Mouse (Mus musculus): ENCODE data around the gene Gpr176. TPM values are rescaled to one million over a fixed set of nuclear protein-coding genes. Genes with fewer than 3 reads are reported as not detected.

Gene Gpr176
- polyA plus RNA-seq, 1 experiment from 2014 or later, result 0.23 TPM

DNA sequence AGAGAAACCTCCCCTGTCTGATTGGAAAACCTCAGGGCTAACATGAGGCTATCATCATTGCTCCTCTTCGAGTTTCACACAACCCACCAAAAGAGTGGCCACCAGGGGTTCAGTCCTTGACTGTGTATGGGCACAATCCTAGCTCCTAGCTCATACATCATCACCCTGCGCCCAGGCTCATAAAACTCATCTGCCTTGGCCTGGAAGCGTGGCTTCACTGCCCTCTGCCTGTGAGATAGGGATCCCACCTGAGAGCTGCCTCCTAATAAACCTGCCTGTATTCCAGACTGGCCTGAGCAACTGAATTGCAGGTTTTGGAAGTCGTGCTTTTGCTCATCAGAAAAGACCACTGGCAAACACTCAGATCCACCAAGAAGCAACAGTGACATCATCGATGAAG lies 10.2 kb upstream of the Gpr176 start:
- no peak for DNase-seq (ENCODE audit: low spot score)
- no peaks in the 10 kb centered on the region for H3K9me3 ChIP-seq (ENCODE audit: control insufficient read depth, low read length)
- no peak overlapping the region for H3K9ac ChIP-seq (ENCODE audit: low read length)
- H3K27me3 ChIP-seq (ENCODE audit: control insufficient read depth, insufficient read depth, low read length), result no peaks in the 10 kb centered on the region
- no peak for ATAC-seq (replicated peaks; ENCODE audit: low FRiP score)
- H3K27ac ChIP-seq (ENCODE audit: low read depth, low read length), result no peak overlapping the region
- WGBS, result 74% methylated on average over 5 of the region's 5 CpGs
- H3K4me3 ChIP-seq (ENCODE audit: low read depth, low read length), result no peak overlapping the region
- H3K4me1 ChIP-seq (replicated peaks; ENCODE audit: control insufficient read depth, insufficient read depth, low read length), result no peaks in the 10 kb centered on the region
- H3K4me2 ChIP-seq (ENCODE audit: low read depth, low read length, severe bottlenecking), result no peak overlapping the region
- H3K36me3 ChIP-seq (ENCODE audit: control insufficient read depth, insufficient read depth, low read length), result no peaks in the 10 kb centered on the region

- Histone ChIP-seq H3K4me2 (ENCODE audit: low read depth, low read length, severe bottlenecking) (no peak overlapping the region), H3K4me3 (ENCODE audit: low read depth, low read length) (no peak overlapping the region), H3K9me3 (ENCODE audit: control insufficient read depth, low read length) (no peaks in the 10 kb centered on the region), H3K27ac (ENCODE audit: low read depth, low read length) (no peak overlapping the region), H3K9ac (ENCODE audit: low read length) (no peak overlapping the region), H3K4me1 (replicated peaks; ENCODE audit: control insufficient read depth, insufficient read depth, low read length) (no peaks in the 10 kb centered on the region), H3K36me3 (ENCODE audit: control insufficient read depth, insufficient read depth, low read length) (no peaks in the 10 kb centered on the region), H3K27me3 (ENCODE audit: control insufficient read depth, insufficient read depth, low read length) (no peaks in the 10 kb centered on the region)
- DNase-seq (ENCODE audit: low spot score) (no peak), ATAC-seq (replicated peaks; ENCODE audit: low FRiP score) (no peak)
- WGBS, result 55% methylated on average over 1 of the region's 1 CpGs
Measured at GRCm38 (mm10) chr2:118379756-118380155, 6.5 kb upstream of the Gpr176 start.

DNA sequence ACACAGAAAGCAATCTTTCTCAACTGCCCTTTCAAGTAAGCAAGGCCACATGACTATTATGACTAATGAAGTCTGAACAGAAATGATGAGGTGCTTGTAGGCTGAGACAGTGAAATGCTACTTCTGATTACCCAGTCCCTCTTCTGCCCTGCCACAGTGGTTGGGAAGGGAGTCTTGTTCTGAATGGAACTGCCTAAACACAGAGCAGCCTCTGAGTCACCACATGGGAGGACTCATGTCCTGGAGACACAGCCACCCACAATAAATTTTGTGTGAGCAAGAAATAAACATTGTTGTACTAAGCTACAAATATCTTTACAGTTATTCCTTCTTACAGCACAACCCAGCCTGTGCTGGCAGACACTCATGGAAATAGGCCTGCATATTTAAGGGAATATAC lies 2.7 kb upstream of the Gpr176 start:
- Histone ChIP-seq H3K36me3 (ENCODE audit: control insufficient read depth, insufficient read depth, low read length) (no peaks in the 10 kb centered on the region), H3K4me3 (ENCODE audit: low read depth, low read length) (no peak overlapping the region), H3K9ac (ENCODE audit: low read length) (no peak overlapping the region), H3K27me3 (ENCODE audit: control insufficient read depth, insufficient read depth, low read length) (peaks cover 15% of the 10 kb centered on the region), H3K27ac (ENCODE audit: low read depth, low read length) (no peak overlapping the region), H3K9me3 (ENCODE audit: control insufficient read depth, low read length) (no peaks in the 10 kb centered on the region), H3K4me2 (ENCODE audit: low read depth, low read length, severe bottlenecking) (no peak overlapping the region), H3K4me1 (replicated peaks; ENCODE audit: control insufficient read depth, insufficient read depth, low read length) (peaks cover 14% of the 10 kb centered on the region)
- ATAC-seq (replicated peaks; ENCODE audit: low FRiP score) (no peak), DNase-seq (ENCODE audit: low spot score) (no peak)

GRCm38 (mm10) chr2:118375522-118375921 lies 2.3 kb upstream of the Gpr176 start:
- H3K27me3 ChIP-seq (ENCODE audit: control insufficient read depth, insufficient read depth, low read length), result peaks cover 15% of the 10 kb centered on the region

GRCm38 (mm10) chr2:118373572-118374279 lies 507 bp upstream of the Gpr176 start:
- 2% methylated on average over 42 of the region's 43 CpGs for WGBS
- Histone ChIP-seq H3K9me3 (ENCODE audit: control insufficient read depth, low read length) (no peaks in the 10 kb centered on the region), H3K27ac (ENCODE audit: low read depth, low read length) (0 out of 2 replicates have a peak overlapping the region, but pooled peaks have one; percentile 12), H3K4me3 (ENCODE audit: low read depth, low read length) (peak overlapping the region; percentile 41), H3K4me2 (ENCODE audit: low read depth, low read length, severe bottlenecking) (peak overlapping the region; percentile 93), H3K4me1 (replicated peaks; ENCODE audit: control insufficient read depth, insufficient read depth, low read length) (peaks cover 14% of the 10 kb centered on the region), H3K9ac (ENCODE audit: low read length) (peak overlapping the region; percentile 53), H3K27me3 (ENCODE audit: control insufficient read depth, insufficient read depth, low read length) (peaks cover 15% of the 10 kb centered on the region), H3K36me3 (ENCODE audit: control insufficient read depth, insufficient read depth, low read length) (no peaks in the 10 kb centered on the region)
- DNase-seq (ENCODE audit: low spot score) (peak; percentile 91), ATAC-seq (replicated peaks; ENCODE audit: low FRiP score) (peak; percentile 91)

More at GRCm38 (mm10) chr2:118375522-118375921, 2.3 kb upstream of the Gpr176 start:
- H3K4me2 ChIP-seq (ENCODE audit: low read depth, low read length, severe bottlenecking), result no peak overlapping the region
- DNase-seq (ENCODE audit: low spot score) (no peak), ATAC-seq (replicated peaks; ENCODE audit: low FRiP score) (no peak)
- no peak overlapping the region for H3K27ac ChIP-seq (ENCODE audit: low read depth, low read length)
- H3K9me3 ChIP-seq (ENCODE audit: control insufficient read depth, low read length), result no peaks in the 10 kb centered on the region
- no peaks in the 10 kb centered on the region for H3K36me3 ChIP-seq (ENCODE audit: control insufficient read depth, insufficient read depth, low read length)
- H3K4me3 ChIP-seq (ENCODE audit: low read depth, low read length), result no peak overlapping the region
- WGBS, result 88% methylated on average over 1 of the region's 1 CpGs
- H3K9ac ChIP-seq (ENCODE audit: low read length), result no peak overlapping the region
- peaks cover 14% of the 10 kb centered on the region for H3K4me1 ChIP-seq (replicated peaks; ENCODE audit: control insufficient read depth, insufficient read depth, low read length)

- peak overlapping the region; percentile 41 for H3K4me3 ChIP-seq (ENCODE audit: low read depth, low read length)
- ATAC-seq (replicated peaks; ENCODE audit: low FRiP score) (no peak; the same call in 1 of the 2 replicates), DNase-seq (ENCODE audit: low spot score) (no peak)
- H3K9ac ChIP-seq (ENCODE audit: low read length), result no peak overlapping the region; the same call in 1 of the 2 replicates
- H3K27ac ChIP-seq (ENCODE audit: low read depth, low read length), result no peak overlapping the region
- peak overlapping the region; percentile 93 for H3K4me2 ChIP-seq (ENCODE audit: low read depth, low read length, severe bottlenecking)
- H3K27me3 ChIP-seq (ENCODE audit: control insufficient read depth, insufficient read depth, low read length), result peaks cover 15% of the 10 kb centered on the region
- H3K36me3 ChIP-seq (ENCODE audit: control insufficient read depth, insufficient read depth, low read length), result no peaks in the 10 kb centered on the region
- no peaks in the 10 kb centered on the region for H3K9me3 ChIP-seq (ENCODE audit: control insufficient read depth, low read length)
- WGBS, result 9% methylated on average over 11 of the region's 11 CpGs
- peaks cover 14% of the 10 kb centered on the region for H3K4me1 ChIP-seq (replicated peaks; ENCODE audit: control insufficient read depth, insufficient read depth, low read length)
Measured at GRCm38 (mm10) chr2:118372561-118372900, 688 bp downstream of the Gpr176 start.

GRCm38 (mm10) chr2:118371841-118372240 lies 1.4 kb downstream of the Gpr176 start:
- H3K9ac ChIP-seq (ENCODE audit: low read length), result no peak overlapping the region
- DNase-seq (ENCODE audit: low spot score) (no peak), ATAC-seq (replicated peaks; ENCODE audit: low FRiP score) (no peak)
- 76% methylated on average over 1 of the region's 1 CpGs for WGBS
- no peaks in the 10 kb centered on the region for H3K36me3 ChIP-seq (ENCODE audit: control insufficient read depth, insufficient read depth, low read length)
- peaks cover 14% of the 10 kb centered on the region for H3K4me1 ChIP-seq (replicated peaks; ENCODE audit: control insufficient read depth, insufficient read depth, low read length)
- H3K27ac ChIP-seq (ENCODE audit: low read depth, low read length), result no peak overlapping the region
- H3K9me3 ChIP-seq (ENCODE audit: control insufficient read depth, low read length), result no peaks in the 10 kb centered on the region
- peaks cover 15% of the 10 kb centered on the region for H3K27me3 ChIP-seq (ENCODE audit: control insufficient read depth, insufficient read depth, low read length)
- no peak overlapping the region for H3K4me2 ChIP-seq (ENCODE audit: low read depth, low read length, severe bottlenecking)
- no peak overlapping the region for H3K4me3 ChIP-seq (ENCODE audit: low read depth, low read length)

GRCm38 (mm10) chr2:118355138-118355719 lies 18.0 kb downstream of the Gpr176 start:
- H3K9ac ChIP-seq (ENCODE audit: low read length), result no peak overlapping the region
- ATAC-seq (replicated peaks; ENCODE audit: low FRiP score) (no peak), DNase-seq (ENCODE audit: low spot score) (no peak)
- no peak overlapping the region for H3K4me2 ChIP-seq (ENCODE audit: low read depth, low read length, severe bottlenecking)
- no peaks in the 10 kb centered on the region for H3K36me3 ChIP-seq (ENCODE audit: control insufficient read depth, insufficient read depth, low read length)
- no peaks in the 10 kb centered on the region for H3K27me3 ChIP-seq (ENCODE audit: control insufficient read depth, insufficient read depth, low read length)
- H3K4me1 ChIP-seq (replicated peaks; ENCODE audit: control insufficient read depth, insufficient read depth, low read length), result no peaks in the 10 kb centered on the region; the same call in none of the 2 replicates
- WGBS, result 54% methylated on average over 6 of the region's 6 CpGs
- no peaks in the 10 kb centered on the region for H3K9me3 ChIP-seq (ENCODE audit: control insufficient read depth, low read length)
- no peak overlapping the region for H3K4me3 ChIP-seq (ENCODE audit: low read depth, low read length)
- H3K27ac ChIP-seq (ENCODE audit: low read depth, low read length), result no peak overlapping the region
